Mouse (Mus musculus) bone marrow macrophage, adult 2 months (primary cell): ENCODE measurements around the gene Rbks.

Source experiments
- CTCF ChIP-seq: IDR thresholded peaks from 2 replicates; pipeline ENCODE4 v1.5.1; 2012; ENCODE audit warnings: low read depth, mild to moderate bottlenecking, low read length, moderate library complexity
- POLR2A ChIP-seq: IDR thresholded peaks from 2 replicates; pipeline ENCODE4 v1.6.1; 2012; ENCODE audit warnings: mild to moderate bottlenecking, low read depth, low read length, borderline replicate concordance

GRCm38 (mm10) chr5:31581263-31581662 lies 116.2 kb downstream of the Rbks start:
- TF ChIP-seq CTCF (no peak), POLR2A (no peak)
